Mouse (Mus musculus) gastrocnemius, postnatal 4 days (tissue): ENCODE measurements at regions not wholly inside any gene's neighbourhood (a gene's known extent, or its start where the extent isn't known, plus 50 kb on each side); places are given as distances from the start of the nearest gene placed in this dataset.

Source experiments
- DNase-seq, 2 experiments: peaks; one replicate each; pipeline ENCODE4 v3.0.0; 2021 to 2022; ENCODE audit warnings: low spot score in 2 of 2, mixed read lengths in 2 of 2

GRCm38 (mm10) chr3:9373896-9374295, 236.0 kb downstream of the Zfp704 start:
- DNase-seq, result no peak

GRCm38 (mm10) chr3:9370096-9370495, 239.8 kb downstream of the Zfp704 start:
- no peak for DNase-seq

- no peak for DNase-seq
Measured at GRCm38 (mm10) chr3:9365791-9366190, 244.1 kb downstream of the Zfp704 start.

GRCm38 (mm10) chr3:9359186-9359585, 250.7 kb downstream of the Zfp704 start:
- no peak for DNase-seq

GRCm38 (mm10) chr3:9358111-9358510, 251.8 kb downstream of the Zfp704 start:
- DNase-seq, result no peak

GRCm38 (mm10) chr3:9357639-9358038, 252.2 kb downstream of the Zfp704 start:
- no peak for DNase-seq

GRCm38 (mm10) chr3:9355875-9356274, 254.0 kb downstream of the Zfp704 start:
- no peak for DNase-seq

- DNase-seq, result no peak
Measured at GRCm38 (mm10) chr3:9354756-9355155, 255.1 kb downstream of the Zfp704 start.

GRCm38 (mm10) chr3:9352251-9352650, 257.6 kb downstream of the Zfp704 start:
- no peak for DNase-seq

GRCm38 (mm10) chr3:9349822-9350221, 260.1 kb downstream of the Zfp704 start:
- DNase-seq, result no peak

GRCm38 (mm10) chr3:9347446-9347860, 262.4 kb downstream of the Zfp704 start:
- DNase-seq, result peak in 1 of 2 experiments; percentile 41

- DNase-seq, result peak; percentile 29 to 52
Measured at GRCm38 (mm10) chr3:9346857-9347445, 262.9 kb downstream of the Zfp704 start.

GRCm38 (mm10) chr3:9346356-9346755, 263.5 kb downstream of the Zfp704 start:
- no peak for DNase-seq

- DNase-seq, result no peak
Measured at GRCm38 (mm10) chr3:9345885-9346284, 264.0 kb downstream of the Zfp704 start.

GRCm38 (mm10) chr3:9343586-9343985, 266.3 kb downstream of the Zfp704 start:
- DNase-seq, result no peak

- no peak for DNase-seq
Measured at GRCm38 (mm10) chr3:9342167-9342566, 267.7 kb downstream of the Zfp704 start.

- no peak for DNase-seq
Measured at GRCm38 (mm10) chr3:9341657-9342056, 268.2 kb downstream of the Zfp704 start.

- no peak for DNase-seq
Measured at GRCm38 (mm10) chr3:9341244-9341643, 268.6 kb downstream of the Zfp704 start.

- peak in 1 of 2 experiments; percentile 30 for DNase-seq
Measured at GRCm38 (mm10) chr3:9340788-9341187, 269.1 kb downstream of the Zfp704 start.

GRCm38 (mm10) chr3:9340344-9340743, 269.5 kb downstream of the Zfp704 start:
- no peak for DNase-seq

GRCm38 (mm10) chr3:9339669-9340068, 270.2 kb downstream of the Zfp704 start:
- no peak for DNase-seq

GRCm38 (mm10) chr3:9335580-9335979, 274.3 kb downstream of the Zfp704 start:
- no peak for DNase-seq
